Mouse (Mus musculus) testis, adult 2 months (tissue): ENCODE data around the gene Dyrk1a.

Experiments
- CTCF ChIP-seq: fragments of 200-500 bp; IDR thresholded peaks from 2 replicates; pipeline ENCODE4 v1.5.1; 2012; ENCODE audit warnings: low read depth, mild to moderate bottlenecking, inconsistent platforms, low read length, moderate library complexity; ENCODE audit not compliant: control insufficient read depth, insufficient read depth, insufficient replicate concordance
- POLR2A ChIP-seq: fragments of 200-500 bp; IDR thresholded peaks from 2 replicates; pipeline ENCODE4 v1.6.1; 2012; ENCODE audit warnings: low read depth, mild to moderate bottlenecking, inconsistent platforms, low read length, moderate library complexity; ENCODE audit not compliant: control insufficient read depth

- no peak for TF ChIP-seq CTCF
- no peak for TF ChIP-seq POLR2A
Observed at GRCm38 (mm10) chr16:94559782-94560181, 10.0 kb upstream of the Dyrk1a start.
